Mouse (Mus musculus): Measurements from ENCODE around the gene Ndufs7. TPM values are rescaled to one million over a fixed set of nuclear protein-coding genes. Genes with fewer than 3 reads are reported as not detected.
A peak's percentile ranks its signal among the peaks of the same experiment; 100 is the strongest.
"Not testable (repeated sequence)": the region's sequence is repeated elsewhere in the genome, so short reads cannot be mapped to it uniquely, and the experiment has no call there.

Ndufs7 gene
- 100 to 1,000 TPM; 208 to 225 TPM for total RNA-seq (2021)
- long read RNA-seq, experiment 1, transcript Ndufs7-201 (8 exons, 758 nt) = major isoform, 241 of 550 reads
- long read RNA-seq, experiment 1, partial matches to known transcripts = 282 of 550 reads
- long read RNA-seq, experiment 1, other reads (novel, unspliced or antisense) = 23 of 550 reads
- long read RNA-seq, experiment 2, transcript Ndufs7-201 (8 exons, 758 nt) = major isoform, 190 of 396 reads
- long read RNA-seq, experiment 2, partial matches to known transcripts = 176 of 396 reads
- long read RNA-seq, experiment 2, other reads (novel, unspliced or antisense) = 24 of 396 reads

- peak; percentile 89 to 92 for DNase-seq (ENCODE audit: low spot score in 2 of 2)
Observed at GRCm38 (mm10) chr10:80248971-80249640, at the start of gene Ndufs7. TSS of gene Ndufs7 (plus strand) at chr10:80249121.

DNA sequence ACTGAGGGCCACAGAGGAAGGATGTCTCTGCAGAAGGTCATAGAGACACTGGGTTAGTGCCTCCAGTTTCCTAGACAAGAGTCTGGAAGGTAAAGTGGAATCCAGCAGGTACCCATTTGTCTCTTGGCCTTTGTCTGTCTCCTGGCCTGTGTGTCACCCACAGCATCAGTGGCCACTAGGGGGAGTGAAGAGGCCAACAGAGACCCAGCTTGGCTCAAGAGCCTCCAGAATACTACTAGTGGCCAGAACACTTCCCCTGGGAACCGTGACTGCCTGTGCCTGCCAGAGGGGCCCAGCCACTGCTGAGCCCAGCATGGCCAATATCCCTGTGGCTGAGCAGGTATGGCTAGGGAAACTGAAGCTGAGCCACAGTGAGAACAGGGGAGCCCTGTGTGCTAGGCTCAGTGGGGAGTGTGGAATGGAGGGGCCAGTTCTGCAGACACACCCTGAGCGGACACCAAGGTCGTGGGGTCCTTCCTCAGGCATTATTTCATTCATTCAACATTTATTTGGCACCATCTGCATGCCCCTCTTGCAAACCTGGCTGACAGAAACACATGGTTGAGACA lies 49.4 kb upstream of the Ndufs7 start:
- DNase-seq (ENCODE audit: low spot score in 2 of 2) = peak in 1 of 2 experiments; percentile 72

GRCm38 (mm10) chr10:80200485-80200884 lies 48.4 kb upstream of the Ndufs7 start:
- no peak for DNase-seq (ENCODE audit: low spot score in 2 of 2)

- DNase-seq (ENCODE audit: low spot score in 2 of 2) = no peak
Observed at GRCm38 (mm10) chr10:80204055-80204454, 44.9 kb upstream of the Ndufs7 start.

- no peak for DNase-seq (ENCODE audit: low spot score in 2 of 2)
Observed at GRCm38 (mm10) chr10:80207201-80207600, 41.7 kb upstream of the Ndufs7 start.

DNA sequence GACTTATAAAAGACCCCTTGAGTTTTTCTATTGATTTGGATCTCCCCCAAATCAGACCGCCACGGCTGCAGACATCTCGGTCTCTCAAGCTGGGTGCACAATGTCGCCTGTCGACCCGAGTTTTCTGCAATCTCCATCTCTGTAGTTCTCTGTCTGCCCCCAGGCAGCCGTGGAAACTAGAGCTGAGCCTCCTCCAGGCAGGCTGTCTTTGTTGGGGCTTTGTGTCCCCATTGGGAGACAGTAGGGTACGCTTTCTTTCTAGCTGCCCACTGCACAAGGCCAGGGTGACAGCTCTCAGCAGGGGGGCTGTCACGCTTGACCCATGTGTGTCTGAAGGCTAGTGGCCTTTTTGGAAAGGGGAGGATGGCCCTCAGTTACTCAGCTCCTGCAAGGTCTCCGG lies 41.2 kb upstream of the Ndufs7 start:
- no peak for DNase-seq (ENCODE audit: low spot score in 2 of 2)

DNA sequence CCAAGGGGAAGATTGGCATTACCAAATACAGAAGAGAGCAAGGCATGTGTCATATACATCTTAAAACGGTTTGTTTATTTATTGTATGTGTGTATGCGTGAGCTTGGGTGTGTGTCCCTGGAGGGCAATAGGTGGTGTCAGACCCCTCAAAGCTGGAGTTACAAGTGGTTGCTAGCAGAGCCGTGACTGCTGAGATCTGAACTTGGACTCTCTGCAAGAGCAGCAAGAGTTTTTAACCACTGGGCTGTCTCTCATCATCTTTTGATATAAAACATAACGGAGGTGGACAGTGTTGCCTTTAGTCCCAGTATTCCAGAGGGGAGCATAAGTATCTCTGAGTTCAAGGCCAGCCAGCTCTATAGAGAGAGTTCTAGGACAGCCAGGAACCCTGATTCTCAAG lies 40.7 kb upstream of the Ndufs7 start:
- no peak for DNase-seq (ENCODE audit: low spot score in 2 of 2)

DNA sequence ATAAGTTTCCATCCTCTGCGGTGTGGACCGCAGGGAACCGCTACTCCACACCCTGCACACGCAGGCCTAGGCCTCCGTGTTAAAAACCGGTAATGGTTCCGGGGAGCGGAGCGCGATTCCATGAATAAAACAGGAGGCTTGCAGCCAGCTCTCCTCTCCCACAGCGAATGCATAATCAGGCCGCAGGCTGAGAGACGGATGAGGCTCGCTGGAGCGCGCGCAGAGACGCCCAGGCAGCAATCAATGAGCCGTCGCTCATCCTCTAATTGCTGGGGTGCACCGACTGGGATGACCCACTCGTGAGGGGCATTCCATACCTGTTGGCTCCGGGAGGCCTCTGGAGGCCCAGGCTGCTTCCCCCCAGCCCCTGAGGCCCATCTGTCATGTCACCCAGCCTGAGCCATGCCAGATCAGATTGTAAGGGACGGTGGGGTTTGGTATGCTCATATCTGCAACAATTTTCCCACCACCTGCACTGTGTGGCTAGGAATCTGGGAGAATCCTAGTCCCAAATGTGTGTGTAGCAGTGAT lies 40.0 kb upstream of the Ndufs7 start:
- DNase-seq (ENCODE audit: low spot score in 2 of 2) = no peak

- DNase-seq (ENCODE audit: low spot score in 2 of 2) = not testable (repeated sequence)
Observed at GRCm38 (mm10) chr10:80211547-80212103, 37.3 kb upstream of the Ndufs7 start.

DNA sequence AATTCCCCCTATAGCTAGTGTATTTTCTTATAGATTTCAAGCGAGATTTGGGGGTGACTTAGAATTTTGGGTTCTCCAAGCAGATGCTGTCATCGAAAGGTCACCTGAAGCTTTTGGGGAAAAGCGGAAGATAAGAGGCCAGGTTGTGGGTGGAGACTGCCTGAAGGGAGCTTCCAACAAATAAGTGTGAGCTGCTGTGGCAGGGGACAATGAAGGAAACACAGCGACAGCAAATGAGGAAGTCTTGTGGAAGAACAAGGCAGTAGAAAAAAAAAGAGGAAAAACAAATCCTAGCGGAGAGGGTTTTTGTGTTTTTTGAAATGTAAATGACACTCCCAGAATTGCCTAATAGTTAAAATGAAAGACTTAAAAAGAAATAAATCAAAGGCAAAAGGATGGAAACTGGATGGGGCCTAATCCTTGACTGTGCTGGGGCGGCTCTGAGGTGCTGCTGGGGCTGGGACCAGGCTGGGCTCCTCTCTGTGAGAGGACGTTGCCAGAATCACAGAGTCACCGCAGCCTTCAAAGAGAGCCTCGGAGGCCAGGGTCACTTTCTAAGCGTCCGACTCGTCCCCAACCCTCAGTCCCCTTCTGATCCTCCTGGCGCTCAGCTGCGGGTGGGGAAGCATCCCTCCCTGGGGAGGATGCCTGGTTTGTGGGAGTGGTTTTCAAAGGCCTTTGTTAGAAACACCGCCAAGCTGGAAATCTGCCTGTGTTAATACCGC lies 33.7 kb upstream of the Ndufs7 start:
- DNase-seq (ENCODE audit: low spot score in 2 of 2) = no peak

DNA sequence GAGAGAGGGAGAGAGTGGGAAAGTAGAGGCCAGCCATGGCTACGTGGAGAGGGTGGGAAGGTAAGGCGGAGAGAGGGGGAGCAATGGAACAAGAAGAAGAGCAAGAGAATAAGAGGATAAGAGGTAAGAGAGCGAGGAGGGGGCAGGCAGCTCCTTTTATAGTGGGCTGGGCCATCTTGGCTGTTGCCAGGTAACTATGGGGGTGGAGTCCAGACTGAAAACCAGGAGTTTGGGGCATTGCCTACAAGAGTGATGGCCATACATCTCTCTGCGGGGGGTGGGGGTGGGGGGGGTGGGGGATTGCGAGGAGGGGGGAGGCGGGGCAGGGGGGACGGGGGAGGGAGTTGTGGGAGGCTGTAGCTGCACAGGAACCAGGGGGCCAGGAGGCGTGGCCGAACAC lies 28.2 kb upstream of the Ndufs7 start:
- DNase-seq (ENCODE audit: low spot score in 2 of 2) = no peak

- DNase-seq (ENCODE audit: low spot score in 2 of 2) = not testable (repeated sequence)
Observed at GRCm38 (mm10) chr10:80223137-80223536, 25.8 kb upstream of the Ndufs7 start.

- no peak for DNase-seq (ENCODE audit: low spot score in 2 of 2)
Observed at GRCm38 (mm10) chr10:80226071-80226415, 22.9 kb upstream of the Ndufs7 start.

DNA sequence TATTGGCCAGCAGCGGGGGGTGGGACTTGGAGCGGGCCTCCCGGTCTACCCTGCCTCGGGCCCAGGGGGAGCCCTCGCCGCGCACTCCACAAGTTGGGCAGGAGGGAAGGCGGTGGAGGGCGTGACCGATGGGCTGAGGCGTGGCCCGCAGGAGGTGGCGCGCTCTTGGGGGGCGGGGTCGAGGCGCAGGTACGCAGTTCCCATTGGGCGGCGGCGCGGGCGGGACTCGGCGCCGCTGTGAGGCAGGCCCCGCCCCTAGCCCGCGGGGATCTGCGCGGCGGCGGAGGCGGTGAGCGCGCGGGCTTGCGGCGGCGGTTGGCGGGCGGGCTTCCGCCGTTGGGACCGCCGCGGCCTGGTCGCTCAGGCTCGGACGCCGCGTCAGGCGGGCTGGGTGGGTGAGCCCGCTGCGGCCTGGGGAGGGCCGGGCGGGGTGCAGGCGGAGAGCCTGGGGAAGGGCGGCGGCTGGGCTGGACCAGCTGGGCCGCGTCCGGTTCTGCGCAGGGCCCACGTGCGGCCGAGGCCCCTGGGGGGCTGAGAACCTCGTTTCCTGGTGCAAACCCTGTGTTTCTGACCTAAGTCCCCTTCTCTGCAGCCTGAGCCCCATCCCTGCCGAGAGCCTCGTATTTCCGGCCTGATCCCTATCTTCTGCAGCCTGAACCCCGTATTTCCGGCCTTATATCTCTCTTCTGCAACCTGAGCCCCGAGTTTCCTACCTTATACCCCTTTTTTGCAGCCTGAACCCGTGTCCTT lies 22.3 kb upstream of the Ndufs7 start, which contains the start of gene Mum1:
Gene Mum1 (plus strand): TSS at position 19 of the 750 bp plus-strand sequence.
- DNase-seq (ENCODE audit: low spot score in 2 of 2) = peak; percentile 96 to 97

DNA sequence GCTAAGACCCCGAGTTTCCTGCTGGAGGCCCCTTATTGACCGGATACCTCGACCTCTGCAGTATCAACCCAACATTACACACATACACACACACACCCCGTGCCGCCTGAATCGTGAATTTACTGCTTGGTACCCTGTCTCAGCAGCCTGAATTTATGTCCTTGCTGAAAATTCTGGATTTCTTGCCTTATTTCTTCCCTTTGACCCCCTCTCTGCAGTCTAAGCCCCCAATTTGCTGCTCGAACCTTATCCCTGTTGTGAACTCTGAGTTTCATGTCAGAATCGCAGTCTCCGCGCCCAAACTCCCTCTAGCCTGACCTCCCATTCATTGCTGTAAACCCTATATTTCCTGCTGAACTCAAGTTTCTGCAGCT lies 21.8 kb upstream of the Ndufs7 start:
- no peak for DNase-seq (ENCODE audit: low spot score in 2 of 2)

- DNase-seq (ENCODE audit: low spot score in 2 of 2) = no peak
Observed at GRCm38 (mm10) chr10:80227877-80228775, 20.8 kb upstream of the Ndufs7 start.

GRCm38 (mm10) chr10:80236145-80236825 lies 12.6 kb upstream of the Ndufs7 start:
- no peak for DNase-seq (ENCODE audit: low spot score in 2 of 2)

- DNase-seq (ENCODE audit: low spot score in 2 of 2) = no peak
Observed at GRCm38 (mm10) chr10:80237020-80237419, 11.9 kb upstream of the Ndufs7 start.

DNA sequence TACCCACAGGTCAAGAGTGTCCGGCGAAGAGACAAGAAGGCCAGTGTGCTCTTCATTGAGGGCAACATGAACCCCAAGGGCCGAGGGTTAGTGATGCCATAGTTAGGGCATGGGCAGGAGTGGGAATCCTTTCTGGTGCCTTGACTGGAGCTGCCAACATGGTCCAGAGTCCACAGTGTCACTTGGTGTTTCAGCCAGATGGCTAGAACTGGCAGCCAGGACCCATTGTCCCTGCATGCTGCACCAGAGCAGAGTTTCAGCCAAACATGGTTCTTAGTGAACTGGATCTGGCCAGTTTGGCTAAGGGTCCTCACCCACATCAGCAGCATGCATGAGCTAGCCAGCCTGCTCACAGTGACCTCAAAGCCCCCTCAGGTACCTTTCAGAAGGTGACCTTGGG lies 10.6 kb upstream of the Ndufs7 start:
- no peak for DNase-seq (ENCODE audit: low spot score in 2 of 2)

All from adrenal gland, postnatal 4 days (tissue).